Mouse (Mus musculus) hindbrain, embryonic 16.5 days (tissue): ENCODE measurements around the gene Pde10a. TPM values are rescaled to one million over a fixed set of nuclear protein-coding genes. Genes with fewer than 3 reads are reported as not detected.
"Not testable (repeated sequence)": the region's sequence is repeated elsewhere in the genome, so short reads cannot be mapped to it uniquely, and the experiment has no call there.

Experiments used
- ATAC-seq: fragments of 200-750 bp; cut with Nextera tagmentation; 2 replicates; pipeline ENCODE4 v1.8.0; 2017; ENCODE audit warnings: moderate TSS enrichment, moderate library complexity
- H3K27ac ChIP-seq: fragments of 300-500 bp; sonication (generic); 2 replicates; pipeline ENCODE4 v1.5.1; 2014; ENCODE audit warnings: low read depth, mild to moderate bottlenecking, control low read depth, low read length, moderate library complexity
- H3K27me3 ChIP-seq: fragments of 300-500 bp; sonication (generic); replicated peaks from 2 replicates; pipeline ENCODE4 v1.6.1; 2014; ENCODE audit warnings: low read length; ENCODE audit not compliant: control insufficient read depth, insufficient read depth
- H3K36me3 ChIP-seq: fragments of 300-500 bp; sonication (generic); 2 replicates; pipeline ENCODE4 v1.6.1; 2014; ENCODE audit warnings: mild to moderate bottlenecking, low read length, moderate library complexity, mixed read lengths; ENCODE audit not compliant: control insufficient read depth, insufficient read depth
- H3K4me1 ChIP-seq: fragments of 300-500 bp; sonication (generic); 2 replicates; pipeline ENCODE4 v1.6.1; 2014; ENCODE audit warnings: low read depth, low read length; ENCODE audit not compliant: control insufficient read depth, insufficient read depth
- H3K4me2 ChIP-seq: fragments of 300-500 bp; sonication (generic); 2 replicates; pipeline ENCODE4 v1.6.1; 2014; ENCODE audit warnings: mild to moderate bottlenecking, low read length, control low read depth, moderate library complexity
- H3K4me3 ChIP-seq: fragments of 300-500 bp; sonication (generic); 2 replicates; pipeline ENCODE4 v1.5.1; 2014; ENCODE audit warnings: mild to moderate bottlenecking, low read length, control low read depth, moderate library complexity
- H3K9ac ChIP-seq: fragments of 300-500 bp; sonication (generic); 2 replicates; pipeline ENCODE4 v1.6.1; 2014; ENCODE audit warnings: low read depth, mild to moderate bottlenecking, control low read depth, low read length, moderate library complexity
- H3K9me3 ChIP-seq: fragments of 300-500 bp; sonication (generic); 2 replicates; pipeline ENCODE4 v1.6.1; 2014; ENCODE audit warnings: mild to moderate bottlenecking, low read length, moderate library complexity; ENCODE audit not compliant: control insufficient read depth
- WGBS: fragments of 180-500 bp; shearing (Covaris S2); extraction: QIAGEN DNeasy Blood & Tissue Kit; methylation state at CpG from one replicate; pipeline ENCODE4 v1.1.7; 2014; 5-methylcytosine and 5-hydroxymethylcytosine counted together
- polyA plus RNA-seq: library from polyadenylated mRNA; unstranded; fragments of >200 nt; fragmentation: Nextera tagmentation; extraction: Ambion mirVana; gene quantifications from 2 replicates; pipeline ENCODE4 v1.2.1, GENCODE M21; 2015

The Pde10a gene
- polyA plus RNA-seq, 1 experiment from 2014 or later: 11.3 TPM

DNA sequence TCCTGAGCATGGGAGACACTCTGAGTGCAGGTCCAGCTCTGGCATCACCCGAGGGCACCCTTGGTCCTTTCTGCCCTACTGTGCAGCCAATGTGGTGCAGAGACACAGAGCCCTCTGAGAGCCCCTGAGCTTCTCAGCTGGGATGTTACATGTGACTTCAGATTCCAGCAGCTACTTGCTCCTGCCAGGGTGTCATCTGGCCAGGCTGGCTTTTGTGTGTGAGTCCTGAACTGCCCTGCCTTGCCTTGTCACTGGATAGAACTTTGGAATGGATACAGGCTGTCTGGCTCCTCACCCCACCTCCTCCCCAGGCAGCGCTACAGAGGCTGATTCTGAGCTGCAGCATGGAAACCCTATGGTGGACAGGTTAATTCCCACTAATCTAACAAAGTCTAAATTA is 149.5 kb downstream of the Pde10a start:
- no peak overlapping the region for H3K9ac ChIP-seq
- H3K9me3 ChIP-seq: no peaks in the 10 kb centered on the region
- no peaks in the 10 kb centered on the region for H3K36me3 ChIP-seq
- ATAC-seq: no peak
- no peak overlapping the region for H3K4me3 ChIP-seq
- H3K27me3 ChIP-seq: no peaks in the 10 kb centered on the region
- no peak overlapping the region for H3K27ac ChIP-seq
- no peak overlapping the region for H3K4me2 ChIP-seq
- WGBS: 78% methylated on average over 2 of the region's 2 CpGs
- no peaks in the 10 kb centered on the region for H3K4me1 ChIP-seq

- no peaks in the 10 kb centered on the region for H3K4me1 ChIP-seq
- no peaks in the 10 kb centered on the region for H3K36me3 ChIP-seq
- no peak overlapping the region for H3K4me3 ChIP-seq
- WGBS: 65% methylated on average over 7 of the region's 7 CpGs
- ATAC-seq: no peak
- H3K9me3 ChIP-seq: no peaks in the 10 kb centered on the region
- no peak overlapping the region for H3K27ac ChIP-seq
- H3K4me2 ChIP-seq: no peak overlapping the region
- H3K9ac ChIP-seq: no peak overlapping the region
- H3K27me3 ChIP-seq: no peaks in the 10 kb centered on the region
Measured at GRCm38 (mm10) chr17:8686356-8686755, 161.2 kb downstream of the Pde10a start.

DNA sequence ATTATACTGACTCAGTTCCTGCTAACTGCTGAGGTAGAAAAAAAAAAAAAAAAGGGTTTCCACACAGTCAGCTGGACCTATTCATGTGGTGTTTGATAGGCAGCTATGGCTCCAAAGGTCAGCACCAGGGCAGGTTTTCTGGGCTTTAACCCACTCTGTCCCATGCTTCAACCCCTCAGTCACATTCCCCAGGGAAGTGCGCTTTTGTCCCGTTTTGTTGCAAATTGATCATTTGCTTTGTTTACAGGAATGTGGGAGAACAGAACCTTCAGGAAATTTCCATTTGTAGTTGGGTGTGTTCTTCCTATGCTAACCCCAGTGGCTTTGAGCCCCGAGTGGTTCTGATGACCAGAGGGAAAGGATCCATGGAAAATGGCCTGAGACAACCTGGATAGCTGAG is 162.9 kb downstream of the Pde10a start:
- Histone ChIP-seq H3K9ac (no peak overlapping the region), H3K27ac (no peak overlapping the region), H3K27me3 (no peaks in the 10 kb centered on the region), H3K9me3 (no peaks in the 10 kb centered on the region), H3K4me2 (no peak overlapping the region), H3K4me1 (no peaks in the 10 kb centered on the region), H3K36me3 (no peaks in the 10 kb centered on the region), H3K4me3 (no peak overlapping the region)
- no peak for ATAC-seq
- 45% methylated on average over 3 of the region's 3 CpGs for WGBS

DNA sequence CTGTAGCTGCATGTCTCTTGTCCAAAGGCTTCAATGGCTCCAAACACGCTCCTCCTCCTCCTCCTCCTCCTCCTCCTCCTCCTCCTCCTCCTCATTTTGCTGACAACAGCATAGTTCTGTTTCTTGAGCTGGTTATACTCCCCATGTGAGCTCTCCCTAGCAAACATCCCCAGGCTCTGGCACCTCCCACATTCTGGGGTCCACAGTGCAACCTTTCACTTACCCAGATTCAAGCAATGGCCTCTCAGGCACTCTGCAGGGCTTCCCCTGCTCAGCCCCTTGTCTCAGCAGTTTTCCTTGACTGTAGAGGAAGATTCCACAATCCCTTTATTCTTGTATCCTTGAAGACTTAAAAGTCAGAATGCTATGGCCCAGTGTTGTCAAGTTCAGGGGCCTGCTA is 173.1 kb downstream of the Pde10a start:
- ATAC-seq: no peak
- H3K9me3 ChIP-seq: no peaks in the 10 kb centered on the region
- no peaks in the 10 kb centered on the region for H3K4me1 ChIP-seq
- no peak overlapping the region for H3K9ac ChIP-seq
- 100% methylated on average over 1 of the region's 1 CpGs for WGBS
- H3K4me3 ChIP-seq: no peak overlapping the region
- no peak overlapping the region for H3K4me2 ChIP-seq
- no peaks in the 10 kb centered on the region for H3K36me3 ChIP-seq
- H3K27me3 ChIP-seq: no peaks in the 10 kb centered on the region
- no peak overlapping the region for H3K27ac ChIP-seq

DNA sequence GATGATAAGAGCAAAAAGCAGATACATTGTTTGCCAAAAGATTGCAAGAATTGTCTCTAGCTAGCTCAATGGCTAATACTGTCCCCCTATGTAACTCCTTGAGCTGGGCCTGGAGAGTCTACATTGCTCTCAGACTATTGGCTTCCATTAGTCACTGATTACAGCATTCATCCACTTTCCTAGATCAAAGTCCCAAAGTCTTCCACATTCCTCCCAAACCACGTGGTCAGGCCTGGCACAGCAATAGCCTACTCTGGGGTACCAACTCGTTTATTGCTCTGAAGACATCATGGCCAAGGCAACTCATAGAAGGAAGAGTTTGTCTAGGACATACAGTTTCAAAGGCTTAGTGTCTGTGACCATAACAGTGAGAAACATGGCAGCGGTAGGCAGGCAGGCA is 173.6 kb downstream of the Pde10a start:
- Histone ChIP-seq H3K4me3 (no peak overlapping the region), H3K36me3 (no peaks in the 10 kb centered on the region), H3K9ac (no peak overlapping the region), H3K27ac (no peak overlapping the region), H3K4me1 (no peaks in the 10 kb centered on the region), H3K9me3 (no peaks in the 10 kb centered on the region), H3K4me2 (no peak overlapping the region), H3K27me3 (no peaks in the 10 kb centered on the region)
- ATAC-seq: no peak
- 81% methylated on average over 3 of the region's 3 CpGs for WGBS

DNA sequence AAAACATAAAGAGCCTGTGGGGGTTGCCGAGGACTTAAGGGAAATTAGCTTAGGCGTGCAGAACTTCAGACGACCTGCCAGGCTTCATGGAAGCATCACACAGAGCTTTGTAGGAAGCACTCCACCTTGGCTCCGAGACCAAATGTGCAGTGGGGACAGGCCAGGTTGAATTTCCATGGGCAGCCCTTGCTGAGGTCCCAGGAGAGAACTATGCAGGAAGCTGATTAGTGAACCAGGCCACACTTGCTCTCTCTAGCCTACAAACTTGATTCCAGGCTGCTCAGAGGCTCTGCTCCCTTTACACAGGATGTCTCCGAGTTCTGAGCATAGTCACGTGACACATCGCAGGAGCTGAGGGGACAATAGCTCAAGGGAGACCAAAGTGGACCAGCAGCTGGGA is 175.9 kb downstream of the Pde10a start:
- no peak overlapping the region for H3K4me3 ChIP-seq
- H3K27me3 ChIP-seq: no peaks in the 10 kb centered on the region
- H3K27ac ChIP-seq: no peak overlapping the region
- no peaks in the 10 kb centered on the region for H3K9me3 ChIP-seq
- no peak overlapping the region for H3K4me2 ChIP-seq
- no peak for ATAC-seq
- H3K4me1 ChIP-seq: no peaks in the 10 kb centered on the region
- 58% methylated on average over 7 of the region's 7 CpGs for WGBS
- H3K9ac ChIP-seq: no peak overlapping the region
- H3K36me3 ChIP-seq: no peaks in the 10 kb centered on the region

DNA sequence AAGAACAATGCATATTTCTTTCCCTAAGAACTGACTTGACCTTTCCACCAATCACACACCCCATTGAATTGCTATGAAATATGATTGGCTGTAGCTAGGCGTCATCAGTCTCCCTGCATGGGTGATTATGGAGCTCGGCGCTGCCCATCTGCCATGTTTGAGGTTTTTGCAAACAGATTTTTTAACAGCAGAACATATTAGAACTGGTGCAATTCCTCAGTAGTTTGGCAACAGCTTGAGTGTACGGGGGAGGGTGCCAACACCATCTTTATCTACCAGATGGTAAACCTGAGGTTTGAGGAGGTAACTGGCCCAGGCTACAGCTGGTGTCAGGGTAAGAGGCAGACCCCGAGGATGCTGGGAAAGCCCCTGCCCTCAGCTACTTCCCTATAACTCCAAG is 177.3 kb downstream of the Pde10a start:
- no peak overlapping the region for H3K4me2 ChIP-seq
- ATAC-seq: 0 out of 2 replicates have a peak, but pooled peaks have one; percentile 34
- no peaks in the 10 kb centered on the region for H3K36me3 ChIP-seq
- WGBS: 68% methylated on average over 5 of the region's 5 CpGs
- H3K4me3 ChIP-seq: no peak overlapping the region
- no peaks in the 10 kb centered on the region for H3K9me3 ChIP-seq
- no peak overlapping the region for H3K9ac ChIP-seq
- no peaks in the 10 kb centered on the region for H3K27me3 ChIP-seq
- no peaks in the 10 kb centered on the region for H3K4me1 ChIP-seq
- H3K27ac ChIP-seq: no peak overlapping the region

DNA sequence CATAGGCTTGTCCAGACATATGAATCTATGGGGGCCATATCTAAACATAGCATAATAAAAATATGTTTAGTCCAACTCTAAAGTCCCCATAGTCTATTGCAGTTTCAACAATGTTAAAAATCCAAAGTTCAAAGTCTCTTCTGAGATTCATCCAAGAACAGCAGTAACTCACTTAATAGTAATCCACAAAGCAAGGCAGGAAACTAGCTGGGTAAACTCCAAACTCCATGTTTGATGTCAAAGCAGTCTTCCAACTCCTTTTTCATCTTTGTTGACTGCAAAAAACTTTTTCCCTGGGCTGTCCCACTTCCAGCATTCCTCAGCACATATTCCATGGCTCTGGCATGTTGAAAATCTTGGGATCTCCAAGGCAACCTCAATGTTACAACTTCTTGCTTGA is 182.8 kb downstream of the Pde10a start:
- H3K27ac ChIP-seq: no peak overlapping the region
- no peak for ATAC-seq
- no peaks in the 10 kb centered on the region for H3K36me3 ChIP-seq
- no peak overlapping the region for H3K4me2 ChIP-seq
- no peaks in the 10 kb centered on the region for H3K4me1 ChIP-seq
- H3K4me3 ChIP-seq: no peak overlapping the region
- H3K27me3 ChIP-seq: no peaks in the 10 kb centered on the region
- no peaks in the 10 kb centered on the region for H3K9me3 ChIP-seq
- no peak overlapping the region for H3K9ac ChIP-seq

- not testable (repeated sequence) for H3K4me2 ChIP-seq, H3K36me3 ChIP-seq, H3K27me3 ChIP-seq, H3K9me3 ChIP-seq, ATAC-seq, H3K27ac ChIP-seq, H3K4me3 ChIP-seq, H3K9ac ChIP-seq, H3K4me1 ChIP-seq
- 92% methylated on average over 2 of the region's 2 CpGs for WGBS
Measured at GRCm38 (mm10) chr17:8712734-8713133, 187.6 kb downstream of the Pde10a start.

DNA sequence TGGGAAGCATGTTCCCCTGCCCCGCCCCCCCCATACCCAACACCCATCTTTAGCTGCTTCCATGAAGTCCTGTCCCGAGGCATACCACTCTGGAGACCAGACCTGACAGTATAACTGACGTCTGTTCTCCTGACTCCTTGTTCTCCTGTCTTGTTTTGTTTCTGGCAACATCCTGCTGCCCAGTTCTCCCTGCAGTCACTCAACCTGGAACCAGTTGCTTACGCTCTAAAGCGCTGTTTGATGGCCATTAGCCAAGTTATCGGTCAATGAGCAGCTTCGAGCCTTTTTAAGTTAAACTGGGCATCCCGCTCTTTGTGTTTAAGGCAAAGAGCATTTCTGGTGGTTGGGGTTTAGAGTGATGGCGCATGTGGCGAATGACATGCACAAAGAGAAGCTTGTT is 195.8 kb downstream of the Pde10a start:
- H3K4me1 ChIP-seq: no peaks in the 10 kb centered on the region
- H3K36me3 ChIP-seq: no peaks in the 10 kb centered on the region
- 63% methylated on average over 10 of the region's 10 CpGs for WGBS
- no peak overlapping the region for H3K4me3 ChIP-seq
- H3K9me3 ChIP-seq: no peaks in the 10 kb centered on the region
- H3K9ac ChIP-seq: no peak overlapping the region
- H3K27me3 ChIP-seq: no peaks in the 10 kb centered on the region
- H3K4me2 ChIP-seq: no peak overlapping the region
- no peak overlapping the region for H3K27ac ChIP-seq
- no peak for ATAC-seq
